Mouse (Mus musculus): ENCODE data around the gene Klhl29. TPM values are rescaled to one million over a fixed set of nuclear protein-coding genes. Genes with fewer than 3 reads are reported as not detected.

Gene Klhl29
- total RNA-seq, 1 experiment from 2014 or later: 18.2 TPM

GRCm38 (mm10) chr12:5185603-5186002, 189.9 kb downstream of the Klhl29 start:
- no peak for DNase-seq

GRCm38 (mm10) chr12:5182586-5182985, 192.9 kb downstream of the Klhl29 start:
- DNase-seq: no peak

GRCm38 (mm10) chr12:5182165-5182564, 193.3 kb downstream of the Klhl29 start:
- peak; percentile 11 for DNase-seq

GRCm38 (mm10) chr12:5176716-5177341, 198.7 kb downstream of the Klhl29 start:
- DNase-seq: peak; percentile 67

- peak; percentile 28 for DNase-seq
Observed at GRCm38 (mm10) chr12:5166141-5166540, 209.3 kb downstream of the Klhl29 start.

- DNase-seq: no peak
Observed at GRCm38 (mm10) chr12:5165411-5165810, 210.1 kb downstream of the Klhl29 start.

GRCm38 (mm10) chr12:5162672-5163071, 212.8 kb downstream of the Klhl29 start:
- DNase-seq: no peak

- no peak for DNase-seq
Observed at GRCm38 (mm10) chr12:5161631-5162030, 213.9 kb downstream of the Klhl29 start.

GRCm38 (mm10) chr12:5157931-5158481, 217.5 kb downstream of the Klhl29 start:
- DNase-seq: no peak

- no peak for DNase-seq
Observed at GRCm38 (mm10) chr12:5157021-5157681, 218.3 kb downstream of the Klhl29 start.

- no peak for DNase-seq
Observed at GRCm38 (mm10) chr12:5155177-5155576, 220.3 kb downstream of the Klhl29 start.

GRCm38 (mm10) chr12:5151859-5152258, 223.6 kb downstream of the Klhl29 start:
- no peak for DNase-seq

GRCm38 (mm10) chr12:5147346-5148035, 228.0 kb downstream of the Klhl29 start:
- no peak for DNase-seq

- DNase-seq: no peak
Observed at GRCm38 (mm10) chr12:5143903-5144781, 231.3 kb downstream of the Klhl29 start.

GRCm38 (mm10) chr12:5143224-5143623, 232.3 kb downstream of the Klhl29 start:
- no peak for DNase-seq

- DNase-seq: peak; percentile 87
Observed at GRCm38 (mm10) chr12:5142776-5143175, 232.7 kb downstream of the Klhl29 start.

- no peak for DNase-seq
Observed at GRCm38 (mm10) chr12:5141040-5141439, 234.4 kb downstream of the Klhl29 start.

- DNase-seq: no peak
Observed at GRCm38 (mm10) chr12:5139302-5139701, 236.2 kb downstream of the Klhl29 start.

- DNase-seq: peak; percentile 33
Observed at GRCm38 (mm10) chr12:5136300-5136699, 239.2 kb downstream of the Klhl29 start.

GRCm38 (mm10) chr12:5129190-5129589, 246.3 kb downstream of the Klhl29 start:
- no peak for DNase-seq

- DNase-seq: no peak
Observed at GRCm38 (mm10) chr12:5125907-5126306, 249.6 kb downstream of the Klhl29 start.

- DNase-seq: no peak
Observed at GRCm38 (mm10) chr12:5122972-5123371, 252.5 kb downstream of the Klhl29 start.

All from adrenal gland, postnatal 25 days (tissue).